Mouse (Mus musculus): Measurements from ENCODE around the gene Tspan18.

GRCm38 (mm10) chr2:93297656-93298055 lies 36.6 kb downstream of the Tspan18 start:
- no peak for TF ChIP-seq CTCF (IDR thresholded peaks at IDR 0.05; ENCODE audit: borderline replicate concordance, extremely low read depth, insufficient read depth, insufficient read length)
- TF ChIP-seq POLR2A (IDR thresholded peaks at IDR 0.05; ENCODE audit: borderline replicate concordance, extremely low read depth, insufficient read depth, insufficient read length, poor library complexity, severe bottlenecking): no peak

Measured in brain, embryonic 14.5 days (tissue).